Mouse (Mus musculus) liver, embryonic 13.5 days (tissue): ENCODE data around the gene Coro1c. TPM values are rescaled to one million over a fixed set of nuclear protein-coding genes. Genes with fewer than 3 reads are reported as not detected.

Experiments used
- polyA plus RNA-seq: library from polyadenylated mRNA; unstranded; fragments of >200 nt; fragmentation: Nextera tagmentation; extraction: Ambion mirVana; gene quantifications from 2 replicates; pipeline ENCODE4 v1.2.1, GENCODE M21; 2015

The Coro1c gene
- polyA plus RNA-seq, 1 experiment from 2014 or later, result 48.0 TPM

Other genes with a start within 250 kb of the Coro1c start
- not detected in 2 replicates for gene 1700069L16Rik, start 184.0 kb downstream of the Coro1c start, polyA plus RNA-seq
- gene Ficd, start 173.0 kb downstream of the Coro1c start, polyA plus RNA-seq, result 2.2 and 2.5 TPM in 2 replicates
- gene Sart3, start 136.2 kb downstream of the Coro1c start, polyA plus RNA-seq, result 21.2 and 24.2 TPM in 2 replicates
- 104 and 106 TPM in 2 replicates for gene Iscu, start 136.0 kb downstream of the Coro1c start, polyA plus RNA-seq
- 3.8 TPM in 2 replicates for gene Tmem119, start 108.2 kb downstream of the Coro1c start, polyA plus RNA-seq
- gene Selplg, start 76.1 kb downstream of the Coro1c start, polyA plus RNA-seq, result 10.1 and 11.6 TPM in 2 replicates
- gene Ssh1, start 85.1 kb upstream of the Coro1c start, polyA plus RNA-seq, result 5.4 and 6.0 TPM in 2 replicates
- not detected in 2 replicates for gene Dao, start 94.9 kb upstream of the Coro1c start, polyA plus RNA-seq
- 2.7 and 3.5 TPM in 2 replicates for gene Usp30, start 156.7 kb upstream of the Coro1c start, polyA plus RNA-seq
- 0.05 TPM in 1 of 2 replicates, not detected in the other for gene Svop, start 182.8 kb upstream of the Coro1c start, polyA plus RNA-seq
- 4.5 and 5.1 TPM in 2 replicates for gene Alkbh2, start 219.5 kb upstream of the Coro1c start, polyA plus RNA-seq
- gene Ung, start 221.6 kb upstream of the Coro1c start, polyA plus RNA-seq, result 28.9 and 31.9 TPM in 2 replicates
- gene Acacb, start 237.8 kb upstream of the Coro1c start, polyA plus RNA-seq, result 0.28 and 0.56 TPM in 2 replicates